8 mouse cellular contexts compared by ENCODE assay signal in genomic region chr2:59670087-59671060, GRCm38 (mm10). TPM values are rescaled to one million over a fixed set of nuclear protein-coding genes. Genes with fewer than 3 reads are reported as not detected.
A peak's percentile ranks its signal among the peaks of the same experiment; 100 is the strongest.
DNase-seq lines count a peak whose midpoint lies in the region; ATAC-seq and TF ChIP-seq lines count a peak whose summit lies in the region.

No protein-coding gene starts in this region.

- H3K36me3 ChIP-seq in forebrain, embryonic 11.5 days (ENCODE audit: control insufficient read depth, insufficient read depth, low read length), result no peaks in the 10 kb centered on the region
- no peaks in the 10 kb centered on the region for H3K36me3 ChIP-seq in forebrain, embryonic 12.5 days (replicated peaks)
- peaks cover 16% of the 10 kb centered on the region; the same call in 1 of the 2 replicates for H3K36me3 ChIP-seq in kidney, embryonic 15.5 days
- H3K36me3 ChIP-seq in lung, postnatal 0 days (ENCODE audit: insufficient read depth, low read length), result no peaks in the 10 kb centered on the region

- H3K27me3 ChIP-seq in forebrain, embryonic 11.5 days (ENCODE audit: control insufficient read depth, insufficient read depth, low read length), result no peaks in the 10 kb centered on the region
- H3K27me3 ChIP-seq in forebrain, embryonic 12.5 days, result no peaks in the 10 kb centered on the region
- H3K27me3 ChIP-seq in kidney, embryonic 15.5 days, result no peaks in the 10 kb centered on the region
- H3K27me3 ChIP-seq in lung, postnatal 0 days (replicated peaks; ENCODE audit: insufficient read depth, low read length), result no peaks in the 10 kb centered on the region

- WGBS in forebrain, embryonic 11.5 days, result 67% methylated on average over 15 of the region's 15 CpGs
- WGBS in forebrain, embryonic 12.5 days, result 72% methylated on average over 15 of the region's 15 CpGs
- WGBS in kidney, embryonic 15.5 days, result 35% methylated on average over 15 of the region's 15 CpGs
- WGBS in lung, postnatal 0 days, result 20% methylated on average over 15 of the region's 15 CpGs

- no peak overlapping the region for H3K27ac ChIP-seq in forebrain, embryonic 11.5 days (ENCODE audit: low read depth, low read length)
- H3K27ac ChIP-seq in forebrain, embryonic 12.5 days, result no peak overlapping the region
- peak overlapping the region; percentile 91 for H3K27ac ChIP-seq in kidney, embryonic 15.5 days
- peak overlapping the region; percentile 91 for H3K27ac ChIP-seq in lung, postnatal 0 days (ENCODE audit: low read length)

- DNase-seq in forebrain, embryonic 11.5 days (ENCODE audit: low spot score), result no peak
- peak; percentile 90 to 95 for DNase-seq in adrenal gland, adult (ENCODE audit: inconsistent age in 2 of 2, low spot score in 1 of 2)
- peak; percentile 99 for DNase-seq in heart, adult 11 months
- peak; percentile 94 for DNase-seq in lung, postnatal 0 days (ENCODE audit: low spot score)
- DNase-seq in left cerebral cortex, postnatal 4 days, result no peak

- peak; percentile 74 for TF ChIP-seq EP300 in lung, postnatal 0 days (IDR thresholded peaks at IDR 0.05)

- H3K4me3 ChIP-seq in forebrain, embryonic 11.5 days (ENCODE audit: low read depth, low read length), result no peak overlapping the region
- H3K4me3 ChIP-seq in forebrain, embryonic 12.5 days (replicated peaks), result no peak overlapping the region
- H3K4me3 ChIP-seq in kidney, embryonic 15.5 days (replicated peaks), result no peak overlapping the region
- no peak overlapping the region for H3K4me3 ChIP-seq in lung, postnatal 0 days (ENCODE audit: low read depth, low read length)

- H3K9ac ChIP-seq in forebrain, embryonic 11.5 days (ENCODE audit: low read length), result no peak overlapping the region
- H3K9ac ChIP-seq in forebrain, embryonic 12.5 days, result no peak overlapping the region
- H3K9ac ChIP-seq in kidney, embryonic 15.5 days, result peak overlapping the region; percentile 21; the same call in 1 of the 2 replicates
- no peak overlapping the region for H3K9ac ChIP-seq in lung, postnatal 0 days (replicated peaks; ENCODE audit: low read depth)

- intact Hi-C loops in left cerebral cortex, postnatal 4 days (cut with DNase I), result no loop called here

- 0 out of 2 replicates have a peak, but pooled peaks have one; percentile 16 for ATAC-seq in forebrain, embryonic 11.5 days (replicated peaks; ENCODE audit: low FRiP score)
- ATAC-seq in forebrain, embryonic 12.5 days (ENCODE audit: low FRiP score), result no peak; the same call in 1 of the 2 replicates
- ATAC-seq in kidney, embryonic 15.5 days (replicated peaks; ENCODE audit: low FRiP score), result peak; percentile 16
- ATAC-seq in lung, postnatal 0 days, result peak; percentile 94
- ATAC-seq in erythroid progenitor cell, adult 5-6 weeks (replicated peaks; ENCODE audit: low FRiP score, poor library complexity, severe bottlenecking), result no peak

- H3K4me1 ChIP-seq in forebrain, embryonic 11.5 days (replicated peaks; ENCODE audit: control insufficient read depth, insufficient read depth, low read length), result peaks cover 4% of the 10 kb centered on the region; the same call in 1 of the 2 replicates
- H3K4me1 ChIP-seq in forebrain, embryonic 12.5 days, result peaks cover 18% of the 10 kb centered on the region
- H3K4me1 ChIP-seq in kidney, embryonic 15.5 days, result peaks cover 67% of the 10 kb centered on the region
- peaks cover 32% of the 10 kb centered on the region for H3K4me1 ChIP-seq in lung, postnatal 0 days (ENCODE audit: insufficient read depth, low read depth, low read length)

- H3K4me2 ChIP-seq in forebrain, embryonic 11.5 days (ENCODE audit: low read depth, low read length, severe bottlenecking), result no peak overlapping the region
- no peak overlapping the region for H3K4me2 ChIP-seq in forebrain, embryonic 12.5 days
- peak overlapping the region; percentile 26; the same call in 1 of the 2 replicates for H3K4me2 ChIP-seq in kidney, embryonic 15.5 days
- peak overlapping the region; percentile 27 for H3K4me2 ChIP-seq in lung, postnatal 0 days (replicated peaks; ENCODE audit: low read depth, low read length)

- H3K9me3 ChIP-seq in forebrain, embryonic 11.5 days (ENCODE audit: control insufficient read depth, low read length), result no peaks in the 10 kb centered on the region
- no peaks in the 10 kb centered on the region for H3K9me3 ChIP-seq in forebrain, embryonic 12.5 days
- H3K9me3 ChIP-seq in kidney, embryonic 15.5 days (replicated peaks), result no peaks in the 10 kb centered on the region
- H3K9me3 ChIP-seq in lung, postnatal 0 days (ENCODE audit: low read length), result no peaks in the 10 kb centered on the region

- TF ChIP-seq CTCF in lung, postnatal 0 days (IDR thresholded peaks at IDR 0.05), result no peak

RNA-seq across cellular contexts. Expression of gene Tanc1, which starts 58.5 kb away (rescaled TPM):
- 21.0 and 22.7 TPM in 2 replicates for polyA plus RNA-seq in forebrain, embryonic 11.5 days (2014; fragmentation: Nextera tagmentation; extraction: Ambion mirVana)
- polyA plus RNA-seq in forebrain, embryonic 12.5 days (2016; fragmentation: Nextera tagmentation; extraction: Ambion mirVana), result 20.0 and 23.6 TPM in 2 replicates
- 50.2 and 58.3 TPM in 2 replicates for polyA plus RNA-seq in kidney, embryonic 15.5 days (2015; fragmentation: Nextera tagmentation; extraction: Ambion mirVana)
- 20.9 and 24.0 TPM in 2 replicates for polyA plus RNA-seq in lung, postnatal 0 days (2015; fragmentation: Nextera tagmentation; extraction: Ambion mirVana)
- 0.36 and 0.84 TPM in 2 replicates for total RNA-seq in erythroid progenitor cell, adult 5-6 weeks (2015; ENCODE audit: low replicate concordance)
- total RNA-seq in erythroid progenitor cell, adult 5-6 weeks (2017; ENCODE audit: low replicate concordance), result 0.45 and 2.7 TPM in 2 replicates
- 10 to 100 TPM in 1 of 2 experiments, 1 to 10 TPM in 1; 9.4 to 10.8 TPM for total RNA-seq in left cerebral cortex, postnatal 4 days (2021)

Comparison
In these comparisons a context has a peak if more than half of its experiments do, and no peak if none do; other contexts are left out.
1. ATAC-seq: peak in forebrain, embryonic 11.5 days (single experiment), kidney, embryonic 15.5 days (single experiment) and lung, postnatal 0 days (single experiment); none in forebrain, embryonic 12.5 days (single experiment) and erythroid progenitor cell, adult 5-6 weeks (single experiment).
2. DNase-seq: peak in adrenal gland, adult (2 of 2), heart, adult 11 months (single experiment) and lung, postnatal 0 days (single experiment); none in forebrain, embryonic 11.5 days (single experiment) and left cerebral cortex, postnatal 4 days (single experiment).
3. H3K27ac ChIP-seq: peak in kidney, embryonic 15.5 days (single experiment) and lung, postnatal 0 days (single experiment); none in forebrain, embryonic 11.5 days (single experiment) and forebrain, embryonic 12.5 days (single experiment).
4. H3K4me2 ChIP-seq: peak in kidney, embryonic 15.5 days (single experiment) and lung, postnatal 0 days (single experiment); none in forebrain, embryonic 11.5 days (single experiment) and forebrain, embryonic 12.5 days (single experiment).